Mouse (Mus musculus): ENCODE data around the gene Rimklb. TPM values are rescaled to one million over a fixed set of nuclear protein-coding genes. Genes with fewer than 3 reads are reported as not detected.
"Not testable (repeated sequence)": the region's sequence is repeated elsewhere in the genome, so short reads cannot be mapped to it uniquely, and the experiment has no call there.

The Rimklb gene
- 15.9 and 21.6 TPM in 2 replicates for polyA plus RNA-seq (2014; fragmentation: Nextera tagmentation; extraction: Ambion mirVana)

- no peak for DNase-seq
- Histone ChIP-seq H3K4me1 (ENCODE audit: insufficient read depth) (peaks cover 9% of the 10 kb centered on the region), H3K9ac (no peak within 1 kb of the TSS), H3K4me2 (no peak within 1 kb of the TSS), H3K36me3 (ENCODE audit: insufficient read depth) (no peaks in the 10 kb centered on the region), H3K27me3 (ENCODE audit: insufficient read depth, low read length) (no peaks in the 10 kb centered on the region), H3K4me3 (ENCODE audit: low read depth, low read length) (no peak within 1 kb of the TSS), H3K9me3 (ENCODE audit: low read depth, low read length) (no peaks in the 10 kb centered on the region), H3K27ac (ENCODE audit: low read depth) (no peak within 1 kb of the TSS)
- WGBS: 80% methylated on average over 5 of the region's 5 CpGs
- TF ChIP-seq CTCF (IDR thresholded peaks at IDR 0.05; ENCODE audit: low read depth): no peak
- no peak for ATAC-seq (ENCODE audit: insufficient read depth)
Observed at GRCm38 (mm10) chr6:122498661-122499060, at the start of gene Rimklb. Rimklb (minus strand) TSS chr6:122498761.

DNA sequence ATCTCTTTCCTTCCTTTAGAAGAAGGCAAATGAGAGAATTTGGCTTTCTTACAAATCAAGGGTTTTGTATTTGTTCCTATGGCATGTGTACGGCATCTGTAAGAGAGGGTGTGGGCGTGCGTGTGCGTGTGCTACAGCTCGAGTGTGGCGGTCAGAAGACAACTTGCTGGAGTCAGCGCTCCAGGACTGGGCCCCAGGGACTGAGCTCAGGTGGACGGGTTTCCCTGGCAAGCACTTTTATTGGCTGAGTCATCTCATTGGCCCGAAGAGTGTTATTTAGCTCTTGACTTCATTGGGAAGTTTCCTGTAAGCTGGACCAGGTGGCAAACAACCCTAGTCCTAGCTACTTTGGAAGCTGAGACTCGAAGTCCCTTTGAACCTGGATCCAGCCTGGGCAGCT lies 47.4 kb upstream of the Rimklb start:
- ATAC-seq (ENCODE audit: insufficient read depth) (no peak), DNase-seq (no peak)
- H3K4me3 ChIP-seq (ENCODE audit: low read depth, low read length): no peak overlapping the region
- H3K9me3 ChIP-seq (ENCODE audit: low read depth, low read length): no peaks in the 10 kb centered on the region
- H3K27ac ChIP-seq (ENCODE audit: low read depth): no peak overlapping the region
- H3K4me2 ChIP-seq: no peak overlapping the region
- no peaks in the 10 kb centered on the region for H3K36me3 ChIP-seq (ENCODE audit: insufficient read depth)
- H3K4me1 ChIP-seq (ENCODE audit: insufficient read depth): no peaks in the 10 kb centered on the region
- no peak overlapping the region for H3K9ac ChIP-seq
- 72% methylated on average over 10 of the region's 10 CpGs for WGBS
- no peak for TF ChIP-seq CTCF (IDR thresholded peaks at IDR 0.05; ENCODE audit: low read depth)
- H3K27me3 ChIP-seq (ENCODE audit: insufficient read depth, low read length): no peaks in the 10 kb centered on the region

- H3K27ac ChIP-seq (ENCODE audit: low read depth): no peak overlapping the region
- H3K9me3 ChIP-seq (ENCODE audit: low read depth, low read length): no peaks in the 10 kb centered on the region
- H3K4me2 ChIP-seq: no peak overlapping the region
- no peaks in the 10 kb centered on the region for H3K36me3 ChIP-seq (ENCODE audit: insufficient read depth)
- ATAC-seq (ENCODE audit: insufficient read depth) (no peak), DNase-seq (no peak)
- H3K9ac ChIP-seq: no peak overlapping the region
- H3K4me1 ChIP-seq (ENCODE audit: insufficient read depth): no peaks in the 10 kb centered on the region
- no peaks in the 10 kb centered on the region for H3K27me3 ChIP-seq (ENCODE audit: insufficient read depth, low read length)
- 60% methylated on average over 9 of the region's 9 CpGs for WGBS
- TF ChIP-seq CTCF (IDR thresholded peaks at IDR 0.05; ENCODE audit: low read depth): no peak
- H3K4me3 ChIP-seq (ENCODE audit: low read depth, low read length): no peak overlapping the region
Observed at GRCm38 (mm10) chr6:122545289-122545882, 46.8 kb upstream of the Rimklb start.

- no peak for TF ChIP-seq CTCF (IDR thresholded peaks at IDR 0.05; ENCODE audit: low read depth)
- Histone ChIP-seq H3K4me1 (ENCODE audit: insufficient read depth) (no peaks in the 10 kb centered on the region), H3K9me3 (ENCODE audit: low read depth, low read length) (no peaks in the 10 kb centered on the region), H3K27me3 (ENCODE audit: insufficient read depth, low read length) (no peaks in the 10 kb centered on the region), H3K4me3 (ENCODE audit: low read depth, low read length) (no peak overlapping the region), H3K36me3 (ENCODE audit: insufficient read depth) (no peaks in the 10 kb centered on the region), H3K9ac (no peak overlapping the region), H3K4me2 (no peak overlapping the region), H3K27ac (ENCODE audit: low read depth) (no peak overlapping the region)
- DNase-seq (no peak), ATAC-seq (ENCODE audit: insufficient read depth) (no peak)
- 91% methylated on average over 1 of the region's 1 CpGs for WGBS
Observed at GRCm38 (mm10) chr6:122544672-122545071, 46.1 kb upstream of the Rimklb start.

GRCm38 (mm10) chr6:122543574-122543973 lies 45.0 kb upstream of the Rimklb start:
- H3K4me3 ChIP-seq (ENCODE audit: low read depth, low read length): no peak overlapping the region
- no peak overlapping the region for H3K9ac ChIP-seq
- ATAC-seq (ENCODE audit: insufficient read depth) (no peak), DNase-seq (no peak)
- H3K4me2 ChIP-seq: no peak overlapping the region
- H3K36me3 ChIP-seq (ENCODE audit: insufficient read depth): no peaks in the 10 kb centered on the region
- TF ChIP-seq CTCF (IDR thresholded peaks at IDR 0.05; ENCODE audit: low read depth): no peak
- no peak overlapping the region for H3K27ac ChIP-seq (ENCODE audit: low read depth)
- H3K9me3 ChIP-seq (ENCODE audit: low read depth, low read length): no peaks in the 10 kb centered on the region
- H3K27me3 ChIP-seq (ENCODE audit: insufficient read depth, low read length): no peaks in the 10 kb centered on the region
- 74% methylated on average over 5 of the region's 5 CpGs for WGBS
- H3K4me1 ChIP-seq (ENCODE audit: insufficient read depth): no peaks in the 10 kb centered on the region

- H3K27me3 ChIP-seq (ENCODE audit: insufficient read depth, low read length); H3K4me1 ChIP-seq (ENCODE audit: insufficient read depth); H3K4me2 ChIP-seq; H3K4me3 ChIP-seq (ENCODE audit: low read depth, low read length); H3K36me3 ChIP-seq (ENCODE audit: insufficient read depth); H3K9me3 ChIP-seq (ENCODE audit: low read depth, low read length); ATAC-seq (ENCODE audit: insufficient read depth); H3K27ac ChIP-seq (ENCODE audit: low read depth); DNase-seq; H3K9ac ChIP-seq: not testable (repeated sequence)
- 68% methylated on average over 5 of the region's 5 CpGs for WGBS
Observed at GRCm38 (mm10) chr6:122542459-122542858, 43.9 kb upstream of the Rimklb start.

DNA sequence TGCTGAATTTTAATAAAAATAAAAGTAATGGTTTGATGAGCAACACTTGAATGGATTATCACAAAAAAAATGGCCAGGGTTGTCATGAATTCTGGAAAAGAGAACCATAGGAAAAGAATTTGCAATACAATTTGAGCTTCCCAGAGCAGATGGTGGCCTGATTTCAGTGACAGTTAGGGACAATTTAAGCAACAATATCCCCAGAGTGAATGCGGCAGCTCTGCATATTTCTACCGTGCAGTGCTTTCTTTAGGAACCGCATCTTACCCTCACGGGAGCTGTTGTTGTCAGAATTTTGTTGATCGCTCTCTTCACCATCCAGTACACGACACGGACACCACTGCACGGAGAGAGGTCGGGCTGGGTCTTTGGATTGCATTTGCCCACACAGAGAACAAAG lies 41.0 kb upstream of the Rimklb start:
- ATAC-seq (ENCODE audit: insufficient read depth): no peak
- TF ChIP-seq CTCF (IDR thresholded peaks at IDR 0.05; ENCODE audit: low read depth): no peak
- WGBS: 77% methylated on average over 9 of the region's 9 CpGs
- Histone ChIP-seq H3K27ac (ENCODE audit: low read depth) (no peak overlapping the region), H3K27me3 (ENCODE audit: insufficient read depth, low read length) (no peaks in the 10 kb centered on the region), H3K9me3 (ENCODE audit: low read depth, low read length) (no peaks in the 10 kb centered on the region), H3K36me3 (ENCODE audit: insufficient read depth) (no peaks in the 10 kb centered on the region), H3K4me3 (ENCODE audit: low read depth, low read length) (no peak overlapping the region), H3K4me1 (ENCODE audit: insufficient read depth) (no peaks in the 10 kb centered on the region), H3K4me2 (no peak overlapping the region), H3K9ac (no peak overlapping the region)
- no peak for DNase-seq

DNA sequence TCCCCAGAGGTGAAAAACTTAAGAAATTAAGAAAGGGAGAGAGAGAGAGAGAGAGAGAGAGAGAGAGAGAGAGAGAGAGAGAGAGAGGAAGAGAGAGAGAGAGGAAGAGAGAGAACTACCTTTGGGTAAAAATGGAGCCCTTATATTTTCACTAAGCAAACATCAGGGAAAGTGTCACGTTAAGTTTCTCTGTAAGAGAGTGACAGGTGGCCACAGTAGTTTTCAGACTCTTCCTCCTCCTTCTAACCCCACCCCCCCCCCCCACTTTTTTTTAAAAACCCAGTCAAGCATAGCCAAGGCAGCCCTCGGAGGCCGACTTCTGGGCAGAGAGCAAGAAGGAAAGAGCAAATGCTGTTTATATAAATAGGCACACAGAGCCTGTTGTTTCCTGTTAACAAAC lies 35.5 kb upstream of the Rimklb start:
- H3K27ac ChIP-seq (ENCODE audit: low read depth): no peak overlapping the region
- H3K9ac ChIP-seq: no peak overlapping the region
- no peaks in the 10 kb centered on the region for H3K4me1 ChIP-seq (ENCODE audit: insufficient read depth)
- DNase-seq: no peak
- WGBS: 43% methylated on average over 3 of the region's 3 CpGs
- no peaks in the 10 kb centered on the region for H3K36me3 ChIP-seq (ENCODE audit: insufficient read depth)
- no peaks in the 10 kb centered on the region for H3K9me3 ChIP-seq (ENCODE audit: low read depth, low read length)
- no peak for TF ChIP-seq CTCF (IDR thresholded peaks at IDR 0.05; ENCODE audit: low read depth)
- no peak for ATAC-seq (ENCODE audit: insufficient read depth)
- no peak overlapping the region for H3K4me3 ChIP-seq (ENCODE audit: low read depth, low read length)
- H3K27me3 ChIP-seq (ENCODE audit: insufficient read depth, low read length): no peaks in the 10 kb centered on the region
- H3K4me2 ChIP-seq: no peak overlapping the region

Measured in lung, embryonic 14.5 days (tissue).